Mouse (Mus musculus): ENCODE measurements around the gene Phactr1.

Phactr1 gene

GRCm38 (mm10) chr13:42760907-42761544 is 80.6 kb downstream of the Phactr1 start:
- DNase-seq = no peak

GRCm38 (mm10) chr13:42772314-42772713 is 91.9 kb downstream of the Phactr1 start:
- DNase-seq = no peak

- DNase-seq = no peak
Observed at GRCm38 (mm10) chr13:42774040-42774439, 93.6 kb downstream of the Phactr1 start.

DNA sequence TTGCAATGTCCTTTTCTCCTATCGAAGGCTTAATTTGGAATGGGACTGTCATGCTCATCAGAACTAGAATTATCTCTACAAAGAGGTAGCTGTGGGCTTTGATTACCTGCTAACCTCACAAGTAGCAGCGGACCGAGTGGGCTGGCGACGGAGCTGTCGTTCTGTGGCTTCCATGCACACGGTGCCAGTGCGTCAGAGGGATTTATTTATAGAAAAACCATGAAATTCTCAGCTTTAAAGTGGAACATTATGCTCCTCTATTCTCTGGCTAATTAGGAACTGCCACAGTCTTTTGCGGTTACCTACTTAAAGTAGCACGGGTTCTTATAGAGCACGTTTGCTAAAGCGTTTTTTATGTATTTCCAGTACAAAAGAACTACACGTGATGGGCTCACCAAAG is 101.7 kb downstream of the Phactr1 start:
- DNase-seq = peak; percentile 44

DNA sequence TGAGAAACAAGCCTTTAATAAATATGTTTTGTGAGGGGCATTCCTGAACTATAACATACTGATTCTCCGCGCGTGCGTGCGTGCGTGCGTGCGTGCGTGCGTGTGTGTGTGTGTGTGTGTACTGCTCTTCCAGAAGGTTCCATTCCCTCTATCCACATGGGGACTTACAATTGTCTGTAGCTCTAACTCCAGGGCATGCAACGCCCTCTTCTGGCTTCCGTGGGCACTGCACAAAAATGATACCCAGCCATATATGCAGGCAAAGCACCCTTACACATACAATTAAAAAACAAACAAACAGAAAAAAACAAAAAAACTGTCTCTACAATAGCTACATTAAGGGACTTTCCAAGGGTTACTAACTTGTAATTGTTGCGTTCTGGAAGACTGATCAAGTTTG is 108.8 kb downstream of the Phactr1 start:
- DNase-seq = no peak

- DNase-seq = no peak
Observed at GRCm38 (mm10) chr13:42792279-42792678, 111.9 kb downstream of the Phactr1 start.

- peak; percentile 44 for DNase-seq
Observed at GRCm38 (mm10) chr13:42800523-42800922, 120.1 kb downstream of the Phactr1 start.

GRCm38 (mm10) chr13:42804314-42804713 is 123.9 kb downstream of the Phactr1 start:
- DNase-seq = no peak

DNA sequence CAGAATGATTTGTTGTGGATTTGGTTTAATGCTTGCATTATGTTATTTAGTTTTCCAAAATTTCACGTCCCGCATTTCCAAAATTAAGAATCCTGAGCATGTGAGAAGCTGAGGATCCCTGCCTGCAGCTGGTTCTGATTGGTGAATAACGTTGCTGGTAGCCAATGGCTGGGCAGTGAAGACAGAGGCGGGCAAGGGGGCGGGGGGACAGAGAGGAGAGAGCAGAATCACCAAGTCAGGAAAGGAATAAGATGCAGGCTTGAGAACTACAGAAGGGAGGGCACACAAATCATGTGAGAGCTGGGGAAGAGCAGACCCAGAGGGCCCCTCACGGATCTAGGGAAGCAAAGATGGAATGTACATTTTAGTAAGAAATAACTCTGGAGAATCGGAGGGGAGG is 132.3 kb downstream of the Phactr1 start:
- no peak for DNase-seq

- no peak for DNase-seq
Observed at GRCm38 (mm10) chr13:42818378-42818777, 138.0 kb downstream of the Phactr1 start.

DNA sequence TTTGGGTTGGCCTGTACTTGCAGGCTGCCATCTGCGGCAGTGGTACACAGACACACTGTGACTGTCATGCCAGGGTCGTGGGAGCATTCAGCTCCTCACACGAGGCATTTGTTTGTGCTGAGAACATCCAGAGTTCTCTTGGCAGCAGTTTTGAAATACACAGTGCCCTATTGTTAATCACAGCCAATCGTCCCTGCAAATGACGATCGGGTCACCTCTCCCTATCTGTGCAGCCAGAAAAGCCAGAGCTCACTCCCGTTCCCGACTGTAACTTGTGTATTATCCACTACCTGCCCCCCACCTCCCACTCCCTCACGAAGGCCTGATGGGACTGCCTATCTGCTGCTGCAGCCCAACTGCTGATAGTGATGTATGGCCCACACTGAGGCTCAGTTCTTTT is 140.1 kb downstream of the Phactr1 start:
- no peak for DNase-seq

- peak; percentile 38 for DNase-seq
Observed at GRCm38 (mm10) chr13:42821426-42822106, 141.1 kb downstream of the Phactr1 start.

- DNase-seq = peak; percentile 81
Observed at GRCm38 (mm10) chr13:42822545-42822944, 142.1 kb downstream of the Phactr1 start.

DNA sequence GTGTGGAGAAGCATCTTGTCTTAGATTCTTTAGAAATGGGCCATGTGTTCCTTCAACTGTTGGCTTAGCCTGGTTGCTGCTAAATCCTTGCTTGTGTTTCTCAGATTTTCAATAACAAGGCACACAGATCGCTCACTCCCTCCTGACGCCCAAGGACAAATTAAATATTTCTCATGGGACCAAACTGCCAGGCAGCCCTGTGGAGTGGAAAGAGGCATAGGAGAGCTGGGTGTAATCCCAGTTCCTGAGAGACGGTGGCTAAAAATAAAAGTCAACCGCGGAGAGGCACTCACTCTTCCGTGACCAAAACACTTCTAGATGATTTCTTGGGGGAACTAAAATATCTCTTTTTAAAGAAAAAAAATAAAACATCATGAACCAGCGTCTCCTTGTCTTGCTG is 143.5 kb downstream of the Phactr1 start:
- DNase-seq = no peak

GRCm38 (mm10) chr13:42826602-42827001 is 146.2 kb downstream of the Phactr1 start:
- no peak for DNase-seq

DNA sequence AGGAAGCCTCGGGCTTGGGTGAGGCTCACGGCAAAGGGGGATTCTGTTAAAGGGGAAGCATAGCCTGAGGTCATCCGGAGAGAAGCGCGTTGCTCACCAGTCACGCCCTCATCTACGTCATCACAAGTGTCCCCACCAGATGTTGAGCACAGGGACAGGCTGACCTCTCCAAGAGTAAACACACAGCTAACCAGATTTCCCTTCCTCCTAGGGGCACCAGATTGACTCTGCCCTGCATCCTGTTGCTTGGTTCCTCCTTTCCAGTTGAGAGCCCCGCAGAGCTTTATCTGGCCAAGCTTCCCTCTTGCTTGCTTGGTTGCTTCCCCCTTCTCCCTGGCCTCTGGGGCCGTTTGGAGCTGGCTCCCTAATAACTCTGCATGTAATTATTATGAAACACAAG is 148.6 kb downstream of the Phactr1 start:
- no peak for DNase-seq

DNA sequence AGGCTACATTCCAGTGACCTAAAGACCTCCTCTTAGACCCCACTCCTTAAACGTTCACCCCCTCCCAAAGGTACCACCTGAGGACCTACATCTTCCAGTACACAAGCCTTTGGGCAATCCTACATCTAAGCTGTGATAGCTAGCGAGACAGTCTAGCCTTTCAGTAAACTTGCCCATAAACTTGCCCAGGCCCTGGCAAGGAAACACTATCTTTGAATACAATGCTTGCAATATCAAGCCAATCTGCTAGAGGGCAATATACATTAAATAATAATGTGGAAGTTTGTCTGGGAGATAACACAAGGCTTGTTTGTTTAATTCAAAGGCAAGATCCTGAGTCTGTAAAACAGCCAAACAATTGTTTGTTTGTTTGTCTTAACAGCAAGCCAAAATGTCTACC is 155.0 kb downstream of the Phactr1 start:
- DNase-seq = no peak

- DNase-seq = no peak
Observed at GRCm38 (mm10) chr13:42839358-42839757, 158.9 kb downstream of the Phactr1 start.

- DNase-seq = no peak
Observed at GRCm38 (mm10) chr13:42852086-42852485, 171.7 kb downstream of the Phactr1 start.

DNA sequence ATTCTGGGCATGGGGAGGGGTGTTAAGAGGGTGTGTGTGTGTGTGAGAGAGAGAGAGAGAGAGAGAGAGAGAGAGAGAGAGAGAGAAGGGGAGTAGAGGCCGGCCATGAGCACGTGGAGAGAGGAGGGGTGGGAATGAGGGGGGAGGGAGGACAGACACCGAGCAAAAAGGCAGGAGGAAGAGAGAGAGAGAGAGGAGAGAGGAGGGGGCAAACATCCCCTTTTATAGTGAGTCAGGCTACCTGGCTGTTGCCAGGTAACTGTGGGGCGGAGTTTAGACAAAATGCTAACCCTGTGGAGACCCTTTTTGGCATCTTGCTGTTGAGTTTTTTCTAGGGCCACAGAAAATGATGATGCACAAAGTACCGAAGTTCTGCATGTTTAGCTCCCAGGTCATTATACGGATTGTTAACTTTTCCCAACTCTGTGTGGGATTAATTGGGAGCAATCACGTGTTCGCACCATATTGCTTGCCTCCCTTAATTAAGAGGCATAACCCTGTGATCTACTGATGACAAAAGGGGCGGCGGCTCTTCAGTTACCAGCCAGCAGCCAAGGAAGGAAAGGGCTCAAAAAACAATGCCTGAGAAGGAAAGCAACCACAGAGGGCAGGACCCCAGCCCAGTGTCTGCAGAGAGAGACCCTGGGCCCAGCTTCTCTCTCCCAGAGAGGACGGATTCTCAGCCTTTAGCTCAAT is 173.6 kb downstream of the Phactr1 start:
- DNase-seq = no peak

- peak; percentile 47 for DNase-seq
Observed at GRCm38 (mm10) chr13:42866162-42866941, 185.9 kb downstream of the Phactr1 start.

DNA sequence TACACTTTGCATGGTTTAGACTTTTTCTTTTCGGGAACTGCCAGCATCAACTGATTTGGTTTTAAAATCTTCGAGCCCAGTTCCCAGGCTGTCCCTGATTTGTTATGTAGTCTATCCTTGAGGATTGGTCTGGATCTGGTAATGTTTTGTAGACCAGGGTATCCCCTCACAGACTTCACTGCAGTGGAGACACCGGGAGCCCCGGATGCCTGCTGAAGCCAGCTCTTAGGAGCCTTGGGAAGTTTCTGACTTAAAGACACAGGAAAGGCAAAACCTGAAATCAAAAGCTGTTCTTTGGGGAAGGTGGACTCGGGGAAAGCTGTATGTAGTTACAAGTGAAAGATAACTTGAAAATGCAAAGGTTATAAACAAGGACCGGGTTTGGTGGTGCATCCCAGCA is 186.6 kb downstream of the Phactr1 start:
- no peak for DNase-seq

GRCm38 (mm10) chr13:42872125-42872524 is 191.7 kb downstream of the Phactr1 start:
- DNase-seq = no peak
